Mouse (Mus musculus) thymus, adult 18-20 months (tissue): ENCODE measurements at regions not wholly inside any gene's neighbourhood (a gene's known extent, or its start where the extent isn't known, plus 50 kb on each side); places are given as distances from the start of the nearest gene placed in this dataset.

Experiments
- DNase-seq, 2 experiments: peaks; one replicate each; pipeline ENCODE4 v3.0.0; 2022; ENCODE audit warnings: mixed read lengths in 2 of 2

GRCm38 (mm10) chr15:51409791-51410308 lies 2474.9 kb upstream of the Gm7489 start:
- no peak for DNase-seq

GRCm38 (mm10) chr15:51411966-51412365 lies 2472.7 kb upstream of the Gm7489 start:
- DNase-seq: no peak

- DNase-seq: no peak
Measured at GRCm38 (mm10) chr15:51442606-51443005, 2442.1 kb upstream of the Gm7489 start.

GRCm38 (mm10) chr15:51469895-51470294 lies 2414.8 kb upstream of the Gm7489 start:
- no peak for DNase-seq

- no peak for DNase-seq
Measured at GRCm38 (mm10) chr15:51471143-51471542, 2413.6 kb upstream of the Gm7489 start.

- no peak for DNase-seq
Measured at GRCm38 (mm10) chr15:51472049-51472448, 2412.7 kb upstream of the Gm7489 start.

GRCm38 (mm10) chr15:51481856-51482255 lies 2402.8 kb upstream of the Gm7489 start:
- no peak for DNase-seq

- DNase-seq: no peak
Measured at GRCm38 (mm10) chr15:51484207-51484606, 2400.5 kb upstream of the Gm7489 start.

GRCm38 (mm10) chr15:51485554-51485953 lies 2399.2 kb upstream of the Gm7489 start:
- no peak for DNase-seq

GRCm38 (mm10) chr15:51502058-51502741 lies 2382.5 kb upstream of the Gm7489 start:
- DNase-seq: no peak

GRCm38 (mm10) chr15:51502742-51503270 lies 2381.9 kb upstream of the Gm7489 start:
- no peak for DNase-seq

GRCm38 (mm10) chr15:51503341-51503740 lies 2381.4 kb upstream of the Gm7489 start:
- DNase-seq: no peak

- DNase-seq: no peak
Measured at GRCm38 (mm10) chr15:51504016-51504760, 2380.5 kb upstream of the Gm7489 start.

- no peak for DNase-seq
Measured at GRCm38 (mm10) chr15:51504789-51505188, 2379.9 kb upstream of the Gm7489 start.

- no peak for DNase-seq
Measured at GRCm38 (mm10) chr15:51507126-51507525, 2377.6 kb upstream of the Gm7489 start.

- DNase-seq: no peak
Measured at GRCm38 (mm10) chr15:51511319-51511718, 2373.4 kb upstream of the Gm7489 start.

GRCm38 (mm10) chr15:51536317-51536716 lies 2348.4 kb upstream of the Gm7489 start:
- DNase-seq: no peak

GRCm38 (mm10) chr15:51551216-51551775 lies 2333.4 kb upstream of the Gm7489 start:
- DNase-seq: no peak

GRCm38 (mm10) chr15:51558215-51558614 lies 2326.5 kb upstream of the Gm7489 start:
- no peak for DNase-seq

- no peak for DNase-seq
Measured at GRCm38 (mm10) chr15:51565543-51565942, 2319.2 kb upstream of the Gm7489 start.

GRCm38 (mm10) chr15:51570631-51571030 lies 2314.1 kb upstream of the Gm7489 start:
- no peak for DNase-seq

GRCm38 (mm10) chr15:51574538-51575105 lies 2310.1 kb upstream of the Gm7489 start:
- no peak for DNase-seq

- DNase-seq: no peak
Measured at GRCm38 (mm10) chr15:51583636-51584035, 2301.1 kb upstream of the Gm7489 start.
